Mouse (Mus musculus): ENCODE results near the gene Sult2b1. TPM values are rescaled to one million over a fixed set of nuclear protein-coding genes. Genes with fewer than 3 reads are reported as not detected.

Gene Sult2b1
- polyA plus RNA-seq, 1 experiment from 2014 or later = 0.30 TPM

DNA sequence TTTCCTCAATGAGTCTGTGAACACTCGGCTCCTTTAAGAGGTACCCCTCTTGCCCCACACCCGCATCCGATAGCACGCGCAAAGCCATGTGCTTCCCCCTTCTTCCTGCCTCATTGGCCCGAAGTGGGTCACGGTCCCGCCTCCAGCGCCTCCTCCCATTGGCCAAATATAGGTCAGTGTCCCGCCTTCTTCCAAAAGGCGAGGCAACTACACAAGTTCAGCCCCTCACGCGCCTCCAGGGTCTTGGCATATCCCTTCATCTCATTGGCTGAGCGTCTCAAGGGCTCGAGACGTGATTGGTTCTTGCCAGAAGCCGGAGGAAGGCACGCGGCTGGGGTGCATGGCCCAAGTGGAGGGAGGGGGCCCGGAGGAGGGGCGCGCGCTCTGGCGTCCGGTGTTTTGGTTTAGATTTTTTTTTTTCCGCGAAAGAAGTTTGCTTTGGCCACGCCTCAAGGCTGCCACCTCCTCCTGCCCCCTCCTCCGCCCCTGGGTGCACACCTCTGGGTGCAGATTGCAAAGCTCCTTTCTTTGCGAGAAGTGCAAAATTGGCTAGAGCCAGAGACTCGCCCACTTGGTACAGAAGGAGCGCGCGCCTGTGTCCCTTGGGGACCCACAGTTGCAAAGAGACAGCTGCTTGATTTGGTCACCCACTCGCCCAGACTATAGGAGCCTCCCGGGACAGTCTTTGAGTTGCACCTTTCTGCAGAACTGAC, 79.6 kb downstream of the Sult2b1 start, which contains the start of gene Dbp:
Gene Dbp, plus strand, starts transcription at position 359 of the 713 bp plus-strand sequence.
- Histone ChIP-seq H3K9me3 (ENCODE audit: control insufficient read depth, low read length) (no peaks in the 10 kb centered on the region), H3K4me1 (ENCODE audit: control insufficient read depth in 2 of 2, insufficient read depth in 2 of 2, low read length in 2 of 2) (peaks cover 28 to 49% of the 10 kb centered on the region in 2 experiments), H3K4me2 (ENCODE audit: low read length) (peak within 1 kb of the TSS; percentile 96), H3K27ac (replicated peaks in 1 of 2; ENCODE audit: control insufficient read depth in 1 of 2, insufficient read depth in 1 of 2, low read depth in 2 of 2, low read length in 2 of 2) (peak within 1 kb of the TSS; percentile 89 to 93), H3K27me3 (ENCODE audit: control insufficient read depth, insufficient read depth, low read length) (peaks cover 7% of the 10 kb centered on the region), H3K4me3 (ENCODE audit: control insufficient read depth in 1 of 2, insufficient read depth in 1 of 2, low read depth in 1 of 2, low read length in 2 of 2) (peak within 1 kb of the TSS; percentile 66 to 74), H3K9ac (ENCODE audit: low read length) (peak within 1 kb of the TSS; percentile 93), H3K36me3 (ENCODE audit: control insufficient read depth, insufficient read depth, low read length) (peaks cover 4% of the 10 kb centered on the region)
- WGBS = under 1% methylated on average over 36 of the region's 36 CpGs
- peak; percentile 86 for ATAC-seq (ENCODE audit: insufficient number of reproducible peaks, insufficient read depth, low FRiP score, low read depth)

DNA sequence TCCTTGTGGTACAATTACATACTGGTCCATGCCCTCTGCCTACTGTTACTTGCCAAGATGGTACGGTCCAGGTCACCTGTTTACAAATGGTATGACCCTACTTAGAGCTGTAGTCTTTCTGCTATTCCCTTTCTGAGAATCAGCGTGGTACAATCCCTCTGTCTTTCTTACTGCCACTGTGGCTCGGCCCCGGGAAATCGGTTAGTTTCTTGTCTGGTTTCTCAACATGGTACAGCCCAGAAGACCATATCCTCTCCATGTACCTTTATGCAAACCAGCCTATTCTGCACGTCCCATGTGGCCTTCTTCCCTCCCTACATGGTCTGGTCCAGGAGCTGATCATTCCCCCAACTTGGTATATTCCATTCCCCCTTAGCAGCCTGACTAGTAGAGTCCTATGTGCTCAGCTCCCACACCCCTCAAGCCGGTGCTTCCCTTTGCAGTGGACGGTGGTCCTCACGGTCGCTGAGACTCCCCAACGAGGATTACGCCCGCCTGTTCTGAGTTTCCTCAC, 80.4 kb downstream of the Sult2b1 start:
- H3K4me1 ChIP-seq (ENCODE audit: control insufficient read depth in 2 of 2, insufficient read depth in 2 of 2, low read length in 2 of 2) = peaks cover 28 to 54% of the 10 kb centered on the region in 2 experiments
- peak; percentile 27; the same call in 1 of the 2 replicates for ATAC-seq (ENCODE audit: insufficient number of reproducible peaks, insufficient read depth, low FRiP score, low read depth)

DNA sequence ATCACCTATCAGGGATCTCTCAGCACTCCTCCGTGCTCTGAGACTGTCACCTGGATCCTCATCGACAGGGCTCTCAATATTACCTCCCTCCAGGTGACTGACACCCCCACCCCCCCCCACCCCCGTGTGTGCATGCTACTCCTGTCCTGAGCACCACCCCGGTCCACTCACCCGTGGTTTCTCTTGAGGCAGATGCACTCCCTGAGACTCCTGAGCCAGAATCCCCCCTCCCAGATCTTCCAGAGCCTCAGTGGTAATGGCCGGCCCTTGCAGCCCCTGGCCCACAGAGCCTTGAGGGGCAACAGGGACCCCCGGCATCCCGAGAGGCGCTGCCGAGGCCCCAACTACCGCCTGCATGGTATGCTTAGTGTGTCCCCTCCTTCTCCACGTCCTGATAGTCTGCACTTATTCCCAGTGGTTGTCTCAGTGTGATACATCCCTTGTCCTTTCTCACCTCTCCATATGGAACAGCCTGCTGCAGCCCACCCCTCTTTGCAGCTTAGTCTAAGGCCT, 80.9 kb downstream of the Sult2b1 start:
- H3K27ac ChIP-seq (replicated peaks in 1 of 2; ENCODE audit: control insufficient read depth in 1 of 2, insufficient read depth in 1 of 2, low read depth in 2 of 2, low read length in 2 of 2) = peak overlapping the region; percentile 89 to 90
- WGBS = 36% methylated on average over 12 of the region's 12 CpGs
- peak overlapping the region; percentile 67 for H3K9ac ChIP-seq (ENCODE audit: low read length)
- no peaks in the 10 kb centered on the region for H3K9me3 ChIP-seq (ENCODE audit: control insufficient read depth, low read length)
- peaks cover 19% of the 10 kb centered on the region for H3K27me3 ChIP-seq (ENCODE audit: control insufficient read depth, insufficient read depth, low read length)
- H3K4me2 ChIP-seq (ENCODE audit: low read length) = peak overlapping the region; percentile 96
- peak overlapping the region; percentile 58 to 74 for H3K4me3 ChIP-seq (ENCODE audit: control insufficient read depth in 1 of 2, insufficient read depth in 1 of 2, low read depth in 1 of 2, low read length in 2 of 2)
- no peaks in the 10 kb centered on the region for H3K36me3 ChIP-seq (ENCODE audit: control insufficient read depth, insufficient read depth, low read length)
- peaks cover 28 to 51% of the 10 kb centered on the region in 2 experiments for H3K4me1 ChIP-seq (ENCODE audit: control insufficient read depth in 2 of 2, insufficient read depth in 2 of 2, low read length in 2 of 2)
- no peak for ATAC-seq (ENCODE audit: insufficient number of reproducible peaks, insufficient read depth, low FRiP score, low read depth)

More for the DNA sequence above, 80.4 kb downstream of the Sult2b1 start:
- Histone ChIP-seq H3K4me3 (ENCODE audit: control insufficient read depth in 1 of 2, insufficient read depth in 1 of 2, low read depth in 1 of 2, low read length in 2 of 2) (peak overlapping the region; percentile 58 to 74), H3K27me3 (ENCODE audit: control insufficient read depth, insufficient read depth, low read length) (peaks cover 14% of the 10 kb centered on the region), H3K36me3 (ENCODE audit: control insufficient read depth, insufficient read depth, low read length) (no peaks in the 10 kb centered on the region), H3K27ac (replicated peaks in 1 of 2; ENCODE audit: control insufficient read depth in 1 of 2, insufficient read depth in 1 of 2, low read depth in 2 of 2, low read length in 2 of 2) (peak overlapping the region; percentile 89 to 90), H3K4me2 (ENCODE audit: low read length) (peak overlapping the region; percentile 96), H3K9me3 (ENCODE audit: control insufficient read depth, low read length) (no peaks in the 10 kb centered on the region), H3K9ac (ENCODE audit: low read length) (peak overlapping the region; percentile 67)
- WGBS = 1% methylated on average over 13 of the region's 13 CpGs

DNA sequence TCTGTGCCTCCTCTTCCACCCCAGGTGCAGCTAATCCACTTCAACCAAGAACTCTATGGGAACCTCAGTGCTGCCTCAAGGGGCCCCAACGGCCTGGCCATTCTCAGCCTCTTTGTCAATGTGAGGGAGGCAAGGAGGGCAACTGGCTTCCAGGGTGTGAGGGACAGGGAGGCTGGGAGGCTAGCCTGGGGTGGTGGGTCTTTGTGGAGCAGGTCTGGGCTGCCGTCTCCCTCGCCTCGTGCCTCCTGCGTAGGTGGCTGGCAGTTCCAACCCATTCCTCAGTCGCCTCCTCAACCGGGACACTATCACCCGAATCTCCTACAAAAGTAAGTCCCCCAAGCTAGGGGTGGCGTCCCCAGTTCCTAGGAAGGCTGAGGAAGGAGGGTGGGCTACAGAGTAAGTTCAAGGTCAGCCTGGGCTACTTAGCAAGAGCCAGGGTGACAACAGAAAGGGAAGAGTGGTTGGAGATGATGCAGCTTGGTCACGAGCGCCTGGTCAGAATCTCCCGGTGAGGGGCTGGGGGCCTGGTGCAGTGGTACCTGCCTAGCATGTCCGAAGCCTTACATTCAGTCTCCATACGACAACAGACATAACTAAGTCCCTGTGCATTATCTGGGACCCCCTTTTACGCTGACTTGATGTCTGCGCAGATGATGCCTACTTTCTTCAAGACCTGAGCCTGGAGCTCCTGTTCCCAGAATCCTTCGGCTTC, 81.5 kb downstream of the Sult2b1 start:
- H3K4me3 ChIP-seq (ENCODE audit: control insufficient read depth in 1 of 2, insufficient read depth in 1 of 2, low read depth in 1 of 2, low read length in 2 of 2) = no peak overlapping the region
- 86% methylated on average over 17 of the region's 17 CpGs for WGBS
- peaks cover 23% of the 10 kb centered on the region for H3K27me3 ChIP-seq (ENCODE audit: control insufficient read depth, insufficient read depth, low read length)
- H3K4me2 ChIP-seq (ENCODE audit: low read length) = no peak overlapping the region; the same call in 1 of the 2 replicates
- no peaks in the 10 kb centered on the region for H3K9me3 ChIP-seq (ENCODE audit: control insufficient read depth, low read length)
- 0 out of 2 replicates have a peak overlapping the region, but pooled peaks have one; percentile 67 for H3K9ac ChIP-seq (ENCODE audit: low read length)
- no peak for ATAC-seq (ENCODE audit: insufficient number of reproducible peaks, insufficient read depth, low FRiP score, low read depth)
- peaks cover 25 to 45% of the 10 kb centered on the region in 2 experiments for H3K4me1 ChIP-seq (ENCODE audit: control insufficient read depth in 2 of 2, insufficient read depth in 2 of 2, low read length in 2 of 2)
- no peak overlapping the region for H3K27ac ChIP-seq (replicated peaks in 1 of 2; ENCODE audit: control insufficient read depth in 1 of 2, insufficient read depth in 1 of 2, low read depth in 2 of 2, low read length in 2 of 2)
- H3K36me3 ChIP-seq (ENCODE audit: control insufficient read depth, insufficient read depth, low read length) = no peaks in the 10 kb centered on the region

DNA sequence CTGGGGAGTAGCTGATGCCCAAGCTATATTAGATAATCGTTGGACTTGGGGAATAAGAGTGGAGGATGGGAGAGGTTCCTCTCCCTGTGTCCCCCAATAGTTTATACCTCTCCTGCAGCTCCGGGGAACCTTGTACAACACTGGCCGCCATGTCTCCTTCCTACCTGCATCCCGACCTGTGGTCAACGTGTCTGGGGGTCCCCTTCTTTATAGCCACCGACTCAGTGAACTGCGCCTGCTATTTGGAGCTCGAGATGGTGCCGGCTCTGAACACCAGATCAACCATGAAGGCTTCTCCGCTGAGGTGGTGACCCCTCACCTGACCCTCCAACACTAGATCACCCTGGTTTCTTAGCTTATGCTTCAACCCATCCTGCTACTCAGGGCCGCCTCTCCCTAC, 82.2 kb downstream of the Sult2b1 start:
- H3K27me3 ChIP-seq (ENCODE audit: control insufficient read depth, insufficient read depth, low read length) = peaks cover 23% of the 10 kb centered on the region
- peaks cover 22 to 39% of the 10 kb centered on the region in 2 experiments for H3K4me1 ChIP-seq (ENCODE audit: control insufficient read depth in 2 of 2, insufficient read depth in 2 of 2, low read length in 2 of 2)
- ATAC-seq (ENCODE audit: insufficient number of reproducible peaks, insufficient read depth, low FRiP score, low read depth) = no peak
- H3K36me3 ChIP-seq (ENCODE audit: control insufficient read depth, insufficient read depth, low read length) = no peaks in the 10 kb centered on the region
- H3K4me3 ChIP-seq (ENCODE audit: control insufficient read depth in 1 of 2, insufficient read depth in 1 of 2, low read depth in 1 of 2, low read length in 2 of 2) = no peak overlapping the region
- H3K27ac ChIP-seq (replicated peaks in 1 of 2; ENCODE audit: control insufficient read depth in 1 of 2, insufficient read depth in 1 of 2, low read depth in 2 of 2, low read length in 2 of 2) = no peak overlapping the region
- H3K9me3 ChIP-seq (ENCODE audit: control insufficient read depth, low read length) = no peaks in the 10 kb centered on the region
- WGBS = 91% methylated on average over 11 of the region's 11 CpGs
- H3K4me2 ChIP-seq (ENCODE audit: low read length) = no peak overlapping the region
- no peak overlapping the region for H3K9ac ChIP-seq (ENCODE audit: low read length)

DNA sequence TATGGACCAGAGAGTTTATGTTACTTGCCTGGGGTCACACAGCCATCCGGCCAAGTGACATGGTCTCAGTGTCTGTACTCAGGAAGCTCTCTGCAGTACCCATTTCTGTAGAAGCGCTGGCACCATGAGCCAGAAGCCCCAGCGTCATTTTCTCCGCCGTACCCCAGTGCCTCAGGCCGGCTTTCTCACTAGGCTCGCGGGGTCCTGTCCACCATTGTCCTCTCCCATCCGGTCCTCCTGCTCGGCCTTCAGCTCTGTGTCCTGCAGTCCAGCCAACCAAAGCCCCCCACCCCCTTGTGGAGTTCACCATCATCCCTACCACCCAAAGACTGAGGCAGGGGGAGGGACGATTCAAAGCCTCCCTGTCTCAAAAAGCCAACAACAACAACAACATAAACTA, 82.9 kb downstream of the Sult2b1 start:
- Histone ChIP-seq H3K4me3 (ENCODE audit: control insufficient read depth in 1 of 2, insufficient read depth in 1 of 2, low read depth in 1 of 2, low read length in 2 of 2) (no peak overlapping the region), H3K4me1 (ENCODE audit: control insufficient read depth in 2 of 2, insufficient read depth in 2 of 2, low read length in 2 of 2) (peaks cover 17 to 34% of the 10 kb centered on the region in 2 experiments), H3K36me3 (ENCODE audit: control insufficient read depth, insufficient read depth, low read length) (no peaks in the 10 kb centered on the region), H3K27ac (replicated peaks in 1 of 2; ENCODE audit: control insufficient read depth in 1 of 2, insufficient read depth in 1 of 2, low read depth in 2 of 2, low read length in 2 of 2) (no peak overlapping the region), H3K9ac (ENCODE audit: low read length) (peak overlapping the region; percentile 58; the same call in 1 of the 2 replicates), H3K27me3 (ENCODE audit: control insufficient read depth, insufficient read depth, low read length) (peaks cover 23% of the 10 kb centered on the region), H3K9me3 (ENCODE audit: control insufficient read depth, low read length) (no peaks in the 10 kb centered on the region), H3K4me2 (ENCODE audit: low read length) (peak overlapping the region; percentile 83; the same call in 1 of the 2 replicates)
- WGBS = 90% methylated on average over 11 of the region's 11 CpGs
- ATAC-seq (ENCODE audit: insufficient number of reproducible peaks, insufficient read depth, low FRiP score, low read depth) = no peak

DNA sequence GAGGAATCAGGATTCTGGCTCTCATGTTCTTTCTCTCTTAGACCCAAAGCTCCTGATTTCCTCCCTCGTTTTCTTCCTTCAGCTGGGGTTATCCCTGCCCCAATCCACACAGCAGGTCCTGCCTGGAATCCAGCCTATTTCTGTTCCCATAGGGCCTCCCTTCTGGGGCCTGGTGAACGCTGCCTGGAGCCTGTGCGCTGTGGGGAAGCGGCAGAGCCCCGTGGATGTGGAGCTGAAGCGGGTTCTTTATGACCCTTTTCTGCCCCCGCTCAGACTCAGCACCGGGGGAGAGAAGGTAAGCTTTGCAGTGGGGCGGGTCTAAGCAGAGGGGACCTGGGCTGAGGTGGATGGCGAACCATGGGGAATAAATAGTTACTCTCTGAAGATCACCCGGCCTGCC, 83.4 kb downstream of the Sult2b1 start:
- H3K9me3 ChIP-seq (ENCODE audit: control insufficient read depth, low read length) = no peaks in the 10 kb centered on the region
- H3K27me3 ChIP-seq (ENCODE audit: control insufficient read depth, insufficient read depth, low read length) = peaks cover 23% of the 10 kb centered on the region
- peak overlapping the region; percentile 31 to 43 for H3K4me3 ChIP-seq (ENCODE audit: control insufficient read depth in 1 of 2, insufficient read depth in 1 of 2, low read depth in 1 of 2, low read length in 2 of 2)
- peak overlapping the region; percentile 15 to 59; a peak in 2 of 4 replicates for H3K27ac ChIP-seq (replicated peaks in 1 of 2; ENCODE audit: control insufficient read depth in 1 of 2, insufficient read depth in 1 of 2, low read depth in 2 of 2, low read length in 2 of 2)
- WGBS = 27% methylated on average over 11 of the region's 11 CpGs
- peak overlapping the region; percentile 58 for H3K9ac ChIP-seq (ENCODE audit: low read length)
- no peak for ATAC-seq (ENCODE audit: insufficient number of reproducible peaks, insufficient read depth, low FRiP score, low read depth)
- no peaks in the 10 kb centered on the region for H3K36me3 ChIP-seq (ENCODE audit: control insufficient read depth, insufficient read depth, low read length)
- H3K4me1 ChIP-seq (ENCODE audit: control insufficient read depth in 2 of 2, insufficient read depth in 2 of 2, low read length in 2 of 2) = peaks cover 17 to 33% of the 10 kb centered on the region in 2 experiments
- H3K4me2 ChIP-seq (ENCODE audit: low read length) = peak overlapping the region; percentile 83

Measured in heart, embryonic 14.5 days (tissue).